Mouse (Mus musculus): ENCODE measurements around the gene Mkln1.

Mkln1 gene

DNA sequence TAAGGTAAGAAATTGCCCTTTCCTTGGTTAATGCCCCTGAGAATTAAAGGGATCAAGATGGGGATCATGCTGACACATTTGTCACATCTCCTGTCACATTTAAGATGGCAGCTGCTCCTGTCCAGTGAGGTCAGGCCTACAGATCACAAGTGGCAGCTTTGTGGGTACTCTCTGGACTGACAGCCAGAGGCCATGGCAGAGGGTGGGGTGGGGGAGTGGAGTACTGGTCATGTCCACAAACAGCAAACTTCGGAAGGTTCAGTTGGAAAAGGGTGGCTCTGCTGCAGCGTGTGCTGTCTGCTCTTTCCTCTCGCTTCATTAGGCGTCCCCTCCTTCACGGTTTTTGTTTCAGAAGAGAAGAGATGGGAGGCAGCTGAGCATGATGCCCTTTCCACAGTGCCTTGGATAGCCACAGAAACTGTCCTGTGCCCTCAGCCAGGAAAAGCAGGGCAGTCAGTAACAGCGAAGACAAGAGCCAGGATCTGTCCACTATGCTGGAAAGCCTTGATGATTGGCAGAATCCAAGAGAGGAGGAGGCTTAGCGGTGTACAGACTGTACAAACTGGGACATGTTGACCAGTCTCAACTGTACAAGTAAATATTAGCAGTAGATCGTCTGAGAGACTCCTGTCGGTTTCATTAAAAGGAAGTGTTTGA, 119.3 kb downstream of the Mkln1 start:
- no peak for DNase-seq (ENCODE audit: low spot score in 2 of 2)

DNA sequence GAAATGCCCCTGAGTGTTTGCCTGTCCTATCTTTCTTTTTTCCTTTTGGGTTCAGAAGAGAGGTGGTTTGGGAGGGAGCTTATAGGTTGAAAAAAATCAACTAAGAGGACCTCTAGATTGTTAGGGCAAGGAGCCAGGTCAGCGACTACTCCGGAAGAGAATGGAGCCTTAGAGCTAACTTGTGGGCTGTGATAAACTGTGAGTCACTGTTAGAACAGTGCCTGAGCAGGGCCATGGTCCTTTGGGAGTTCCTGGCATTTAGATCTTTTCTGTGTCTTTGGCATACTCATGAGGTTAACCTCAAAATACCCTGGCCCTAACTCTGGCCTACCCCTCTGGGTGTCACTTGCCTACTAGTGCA, 119.8 kb downstream of the Mkln1 start:
- no peak for DNase-seq (ENCODE audit: low spot score in 2 of 2)

DNA sequence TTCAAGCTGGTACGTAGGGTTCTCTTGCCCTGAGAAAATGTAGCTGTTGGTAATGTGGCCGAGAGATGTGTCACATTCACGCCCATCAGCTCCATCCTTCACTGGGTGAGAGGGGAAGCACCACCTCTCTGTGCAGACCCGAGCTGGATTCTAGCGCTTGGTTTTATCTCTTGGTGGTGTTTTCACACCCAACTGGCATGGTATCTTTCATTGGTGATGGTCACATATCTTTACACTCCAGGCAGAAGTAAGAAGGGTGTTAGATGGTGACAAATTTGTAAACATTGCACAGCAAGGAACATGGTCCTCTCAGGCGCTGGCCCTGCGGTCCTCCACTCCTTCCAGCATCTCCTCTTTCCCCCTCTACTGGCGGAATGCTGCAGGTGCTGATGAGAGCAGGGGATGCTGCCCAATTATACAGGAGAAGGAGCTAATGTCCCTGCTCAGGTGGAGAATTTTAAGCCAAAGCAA, 120.5 kb downstream of the Mkln1 start:
- no peak for DNase-seq (ENCODE audit: low spot score in 2 of 2)

DNA sequence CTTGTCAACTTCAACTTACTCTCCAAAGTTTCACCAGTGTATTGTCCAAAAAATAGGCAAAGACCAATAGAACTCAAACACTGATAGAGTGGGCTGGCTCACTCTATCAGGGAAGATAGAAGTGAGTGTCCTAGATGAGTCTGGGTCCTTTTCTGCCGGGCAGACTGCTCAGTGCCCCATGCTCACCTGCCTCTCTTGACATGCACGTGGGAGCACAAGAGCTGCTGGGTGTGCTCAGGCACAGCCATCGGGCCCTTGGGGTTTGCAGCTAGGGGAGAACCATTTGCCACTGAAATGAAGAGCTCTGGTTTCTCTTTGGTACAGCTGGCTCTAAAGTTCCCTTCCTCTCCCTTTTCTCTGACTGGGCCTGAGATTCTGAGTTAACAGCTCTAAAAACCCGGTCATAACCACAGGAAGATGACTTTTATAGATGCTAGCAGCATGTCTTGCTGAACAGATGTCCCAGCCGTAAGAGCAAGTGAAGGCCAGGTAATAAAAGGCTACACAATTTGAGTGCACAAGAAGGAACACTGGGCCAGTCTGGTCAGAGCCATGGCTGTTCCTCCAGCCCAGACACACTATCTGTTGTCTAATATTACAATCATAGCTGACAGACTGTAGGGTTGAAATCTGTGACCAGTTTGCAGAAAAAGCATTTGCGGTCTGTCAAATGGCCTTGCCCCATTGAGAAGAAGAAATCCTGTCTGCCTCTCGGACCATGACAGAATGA, 122.1 kb downstream of the Mkln1 start:
- no peak for DNase-seq (ENCODE audit: low spot score in 2 of 2)

DNA sequence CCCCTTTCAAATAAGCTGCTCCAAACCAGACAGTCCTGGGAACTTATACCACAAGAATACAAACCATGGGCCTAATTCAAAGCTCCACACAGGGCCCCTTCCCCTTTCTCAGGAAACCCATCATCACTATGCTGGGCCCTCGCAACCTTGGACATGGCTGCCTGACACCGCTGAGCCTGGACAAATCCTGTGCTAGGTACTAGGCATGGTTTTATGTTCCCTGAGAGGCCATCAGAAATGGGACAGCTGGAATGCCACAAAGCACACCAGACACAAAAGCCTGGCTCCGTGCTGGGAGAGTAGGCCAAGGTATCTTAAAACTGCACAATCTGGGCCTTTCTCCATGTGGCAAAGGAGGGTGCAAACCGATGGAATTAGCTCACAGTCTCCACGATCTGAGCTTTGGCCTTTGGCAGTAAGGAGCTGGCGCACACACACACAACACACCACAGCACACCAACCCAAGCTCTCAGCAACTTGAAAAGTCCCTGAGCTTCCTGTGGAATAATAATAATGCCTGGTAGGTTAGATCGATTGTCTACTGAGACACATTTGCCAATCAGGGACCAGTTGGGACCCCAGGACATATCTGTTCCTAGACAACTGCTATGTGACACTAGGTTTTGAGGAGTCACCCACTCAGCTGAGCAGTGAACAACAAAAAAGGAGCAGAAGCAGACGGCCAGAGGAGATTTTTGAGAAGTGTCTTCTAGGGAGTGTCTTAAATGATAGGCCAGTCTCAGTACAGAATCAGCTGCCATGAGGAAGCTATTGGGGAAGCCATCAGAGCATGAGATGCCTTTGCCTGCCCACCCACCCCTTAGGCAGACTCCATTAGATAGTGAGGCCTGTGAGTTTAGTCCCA, 123.2 kb downstream of the Mkln1 start:
- DNase-seq (ENCODE audit: low spot score in 2 of 2): no peak

DNA sequence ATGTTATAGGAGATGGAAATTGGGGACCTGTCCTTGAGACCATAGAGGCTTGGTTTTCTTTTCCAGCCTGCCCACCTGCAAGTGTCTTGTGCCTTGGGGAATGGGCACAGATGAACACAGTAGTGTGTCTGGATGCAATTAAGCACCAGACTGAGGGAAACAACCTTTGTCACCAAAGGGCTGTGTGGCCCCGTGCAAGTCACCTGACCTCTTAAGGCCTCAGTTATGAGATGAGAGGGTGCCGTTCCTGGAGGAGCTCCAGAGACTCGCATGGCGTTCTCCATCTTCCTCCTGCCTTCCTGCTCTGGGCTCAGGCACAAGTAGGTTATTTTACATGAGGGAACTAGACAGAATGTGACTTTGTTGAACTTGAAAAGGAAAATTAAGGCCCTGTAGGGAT, 123.9 kb downstream of the Mkln1 start:
- DNase-seq (ENCODE audit: low spot score in 2 of 2): no peak

DNA sequence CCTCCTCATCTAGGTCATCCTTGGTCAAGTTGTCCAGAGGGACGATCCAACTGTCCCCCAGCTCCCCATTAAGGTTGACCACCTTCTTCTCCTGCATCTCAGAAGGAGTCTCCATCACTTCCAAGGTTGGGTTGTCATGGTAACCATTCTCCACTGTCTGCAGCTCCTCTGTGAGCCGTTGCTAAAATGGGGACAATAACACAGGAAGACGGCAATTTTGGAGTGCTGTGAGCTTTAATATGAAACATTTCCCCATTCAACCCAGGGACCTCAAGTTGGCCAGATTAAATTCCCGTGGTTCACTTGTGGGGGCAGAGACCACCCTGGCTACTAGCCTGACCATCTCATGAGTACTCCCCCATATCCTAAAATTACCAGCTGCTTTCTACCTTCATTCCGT, 124.5 kb downstream of the Mkln1 start:
- DNase-seq (ENCODE audit: low spot score in 2 of 2): peak in 1 of 2 experiments; percentile 68

DNA sequence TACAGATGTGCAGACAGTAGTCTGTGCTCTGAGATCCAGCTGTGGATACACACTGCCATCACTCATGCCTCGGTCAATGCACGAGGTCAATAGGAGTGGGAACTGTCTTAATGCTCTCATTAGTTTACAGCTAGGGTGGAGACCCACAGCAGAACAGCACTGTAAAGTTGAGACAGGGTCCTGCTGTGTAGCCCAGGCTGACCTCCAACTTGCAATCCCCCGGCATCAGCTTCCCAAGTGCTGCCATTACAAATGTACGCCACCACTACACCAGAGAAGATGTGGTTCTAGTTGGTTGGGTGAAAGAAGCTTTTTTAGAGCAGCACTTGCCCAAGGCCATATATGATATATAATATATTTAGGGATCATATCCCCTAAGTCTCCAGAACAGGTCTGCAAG, 125.1 kb downstream of the Mkln1 start:
- no peak for DNase-seq (ENCODE audit: low spot score in 2 of 2)

DNA sequence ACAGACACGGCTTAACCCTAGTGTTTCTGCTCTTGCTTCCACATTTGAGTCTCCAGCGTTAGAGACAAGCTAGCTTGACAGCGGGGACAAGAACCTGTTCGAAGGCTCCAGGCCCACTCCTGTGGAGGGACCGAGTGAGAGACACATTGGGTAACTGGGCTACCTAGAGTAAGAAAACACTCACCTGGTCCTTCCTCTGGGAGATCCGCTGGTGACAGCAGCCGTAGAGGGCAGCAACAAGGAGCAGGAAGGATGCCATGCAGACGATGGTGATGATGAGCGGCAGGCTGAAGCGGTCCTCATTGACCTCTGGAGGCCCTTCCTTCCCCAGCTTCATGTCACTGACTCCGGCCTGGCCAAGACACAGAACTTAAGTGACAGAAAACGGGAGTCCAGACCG, 125.6 kb downstream of the Mkln1 start:
- no peak for DNase-seq (ENCODE audit: low spot score in 2 of 2)

DNA sequence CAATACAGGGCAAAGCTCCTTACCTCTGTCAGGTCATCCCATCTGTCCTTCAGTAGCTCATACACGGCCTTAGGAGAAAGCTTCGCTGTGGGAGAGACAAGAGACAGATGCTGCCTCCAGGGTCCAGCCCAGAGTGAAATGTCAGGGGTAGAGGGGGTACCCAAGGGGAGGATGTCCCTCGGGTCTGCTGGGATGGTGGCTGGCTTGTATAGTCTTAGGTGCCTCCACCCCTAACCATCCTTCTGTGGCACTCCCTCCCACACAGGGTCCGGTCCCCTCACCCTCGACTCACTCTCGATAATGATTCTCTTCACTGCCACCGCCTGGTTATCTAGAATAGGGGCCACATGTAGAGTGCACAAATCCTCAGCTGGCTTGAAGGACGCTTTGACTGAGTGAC, 126.1 kb downstream of the Mkln1 start:
- DNase-seq (ENCODE audit: low spot score in 2 of 2): no peak

DNA sequence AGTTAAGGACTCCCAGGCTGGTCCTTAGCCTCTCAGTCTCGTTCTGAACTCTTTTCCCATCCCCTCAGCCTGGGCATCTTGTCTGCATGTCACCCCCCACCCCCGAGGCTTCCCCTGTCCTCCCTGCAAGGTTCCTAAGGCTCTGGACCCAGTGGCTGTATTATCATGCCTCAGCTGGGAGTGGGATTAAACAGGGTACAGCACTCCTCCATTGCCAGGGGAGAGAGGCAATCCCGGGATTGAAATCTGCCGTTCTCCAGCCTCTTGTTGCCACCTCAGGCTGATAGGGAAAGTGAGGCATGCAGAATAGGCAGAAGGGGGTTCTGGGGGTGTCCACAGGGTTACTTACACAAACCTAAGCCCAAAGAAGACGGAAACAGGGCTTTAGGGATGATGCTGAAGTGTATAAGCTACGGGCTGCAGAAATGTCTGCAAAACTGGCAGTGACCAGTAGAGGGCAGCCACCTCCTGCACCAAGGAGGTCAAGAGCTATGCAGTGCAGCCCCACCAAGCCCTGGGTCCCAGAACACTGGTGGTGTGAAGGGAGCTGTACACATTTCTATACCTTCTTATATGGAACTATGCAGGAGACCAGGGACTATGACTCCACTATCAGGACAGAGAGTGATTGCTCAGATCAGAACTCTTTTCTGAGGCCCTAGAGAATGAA, 126.8 kb downstream of the Mkln1 start:
- peak in 1 of 2 experiments; percentile 62 for DNase-seq (ENCODE audit: low spot score in 2 of 2)

DNA sequence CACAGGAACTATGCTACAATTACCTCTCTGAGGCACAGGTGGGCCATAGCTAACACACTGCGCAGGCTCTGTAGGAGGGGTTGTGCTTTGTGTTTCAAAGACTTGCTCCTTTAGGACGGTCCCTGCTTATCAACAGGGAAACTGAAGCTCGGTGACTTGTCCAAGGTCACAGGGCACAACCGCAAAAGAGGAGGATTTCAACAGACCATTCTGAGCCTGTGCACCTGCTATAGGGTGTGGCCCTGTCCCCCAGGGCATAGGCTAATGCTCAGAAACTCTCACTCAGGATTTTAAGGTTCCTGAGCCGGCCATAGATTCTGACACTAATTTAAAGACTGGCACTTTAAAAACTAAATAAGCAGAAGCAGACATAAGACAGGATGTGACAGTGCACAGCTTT, 128.4 kb downstream of the Mkln1 start:
- DNase-seq (ENCODE audit: low spot score in 2 of 2): no peak

DNA sequence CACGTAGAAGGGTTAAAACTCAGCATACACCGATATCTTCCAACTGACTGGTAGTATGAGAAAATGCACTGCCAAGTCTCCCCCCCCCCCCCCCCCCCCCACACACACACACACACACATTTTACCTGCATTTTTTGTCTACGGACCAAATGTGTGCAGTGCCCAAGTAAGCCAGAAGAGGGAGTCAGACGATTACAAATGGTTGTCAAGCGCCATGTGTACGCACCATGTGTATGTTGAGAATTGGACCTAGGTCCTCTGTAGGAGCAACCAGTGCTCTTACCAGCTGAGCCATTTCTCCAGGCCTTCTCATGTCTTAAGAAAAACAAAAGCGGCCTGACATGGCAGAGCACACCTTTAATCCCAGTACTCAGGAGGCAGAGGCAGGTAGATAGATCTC, 129.4 kb downstream of the Mkln1 start:
- DNase-seq (ENCODE audit: low spot score in 2 of 2): peak in 1 of 2 experiments; percentile 80

DNA sequence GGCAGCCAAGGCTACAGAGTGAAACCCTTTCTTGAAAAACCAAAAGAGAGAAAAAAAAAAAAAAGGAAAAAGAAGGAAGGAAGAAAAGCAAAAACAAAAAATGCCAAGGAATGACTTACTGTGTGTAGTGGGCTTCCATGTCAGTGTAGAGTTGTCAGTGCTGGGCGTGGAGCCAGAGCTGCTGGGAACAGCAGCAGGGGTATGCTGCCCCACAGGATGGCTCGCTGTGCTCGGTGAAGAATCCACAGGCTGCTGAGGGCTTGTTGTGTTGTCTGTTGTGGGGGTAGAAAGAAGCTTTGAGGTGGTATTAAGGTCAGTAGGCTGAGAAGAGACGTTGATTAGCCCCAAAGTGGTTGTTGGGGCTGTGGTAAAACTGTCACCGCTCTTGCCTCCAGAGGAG, 129.8 kb downstream of the Mkln1 start:
- DNase-seq (ENCODE audit: low spot score in 2 of 2): no peak

DNA sequence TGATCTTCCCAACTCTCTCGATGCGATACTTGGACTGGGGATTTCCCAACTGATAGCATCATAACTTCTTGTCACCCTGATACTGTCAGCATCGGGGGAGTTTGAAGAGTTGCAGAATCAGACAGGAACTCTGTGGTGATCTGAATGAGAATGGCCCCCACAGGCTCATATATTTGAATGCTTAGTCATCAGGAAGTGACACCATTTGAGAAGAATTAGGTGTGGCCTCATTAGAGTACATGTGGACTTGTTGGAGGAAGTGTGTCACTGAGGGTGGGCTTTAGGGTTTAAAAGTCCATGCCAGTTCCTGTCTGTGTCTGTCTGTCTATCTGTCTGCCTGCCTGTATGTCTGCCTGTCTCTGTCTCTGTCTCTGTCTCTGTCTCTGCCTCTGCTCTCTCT, 133.3 kb downstream of the Mkln1 start:
- DNase-seq (ENCODE audit: low spot score in 2 of 2): no peak

DNA sequence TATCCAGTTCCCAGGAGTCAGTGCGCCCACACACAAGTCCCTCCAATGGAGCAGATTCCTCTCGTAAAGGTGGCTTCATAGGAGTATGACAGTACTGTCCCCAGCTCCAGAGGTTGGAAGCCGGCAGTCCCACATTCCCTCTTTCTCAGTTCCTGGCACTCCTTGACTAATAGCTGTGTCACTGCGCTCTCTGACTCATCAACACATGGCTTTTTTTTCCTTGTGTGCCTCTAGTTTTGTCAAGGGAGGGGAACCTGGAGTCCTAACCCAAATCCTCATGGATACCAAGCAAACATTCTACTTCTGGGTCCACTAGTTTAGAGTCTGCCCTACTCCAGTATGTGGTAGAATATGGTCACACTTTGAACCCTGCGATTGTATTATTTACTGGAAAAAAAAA, 136.2 kb downstream of the Mkln1 start:
- DNase-seq (ENCODE audit: low spot score in 2 of 2): no peak

DNA sequence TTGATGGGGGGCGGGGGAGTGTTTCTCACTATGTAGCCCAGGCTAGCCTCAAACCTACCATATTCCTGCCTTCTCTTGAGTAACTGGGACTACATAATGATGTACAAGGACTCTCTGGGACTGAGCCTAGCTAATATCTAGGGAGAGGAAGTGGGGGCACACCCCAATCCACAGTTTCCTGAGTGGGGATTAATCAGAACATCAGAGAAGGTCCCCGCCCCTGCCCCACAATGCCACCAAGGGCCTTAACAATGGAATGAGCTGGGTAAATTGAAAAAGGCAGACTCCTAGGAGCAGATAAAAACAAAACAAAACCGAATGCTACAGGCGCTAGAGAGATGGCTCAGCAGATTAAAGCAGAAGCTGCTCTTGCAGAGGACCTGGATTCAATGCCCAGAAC, 138.7 kb downstream of the Mkln1 start:
- DNase-seq (ENCODE audit: low spot score in 2 of 2): no peak

DNA sequence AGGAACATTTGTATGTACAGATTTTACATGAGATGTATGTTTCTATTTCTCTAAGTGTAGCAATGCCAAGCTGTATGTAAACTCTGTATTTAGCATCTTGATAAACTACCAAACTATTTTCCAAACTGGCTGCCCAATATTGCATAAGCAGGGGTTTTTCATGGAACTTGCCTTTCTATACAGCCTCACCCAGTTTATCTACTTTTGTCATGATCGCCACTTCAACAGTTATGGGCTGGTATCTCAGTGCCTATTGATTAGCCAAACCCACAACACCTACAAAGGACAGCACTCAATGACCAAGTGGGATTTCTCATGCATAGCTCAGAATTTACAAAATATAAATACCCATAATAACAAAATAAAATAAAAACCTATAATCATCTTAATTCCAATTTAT, 139.6 kb downstream of the Mkln1 start:
- no peak for DNase-seq (ENCODE audit: low spot score in 2 of 2)

DNA sequence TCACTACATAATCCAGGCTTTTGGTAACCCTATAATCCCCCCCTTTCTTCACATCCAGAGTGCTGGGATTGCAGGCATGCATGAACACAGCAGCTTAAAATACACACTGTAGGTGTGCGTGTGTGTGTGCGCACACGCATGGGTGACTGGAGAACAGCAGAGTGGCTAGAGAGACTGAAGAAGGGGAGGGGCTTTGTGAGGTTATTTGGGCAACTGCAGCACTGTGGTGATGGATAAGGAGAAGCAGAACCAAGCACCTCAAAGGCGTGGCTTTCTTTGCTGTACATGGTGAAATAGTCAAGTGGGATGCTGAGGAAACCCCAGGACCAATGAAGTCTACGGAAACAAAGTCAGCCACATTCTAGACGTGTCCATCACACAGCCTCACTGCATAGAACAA, 141.5 kb downstream of the Mkln1 start:
- no peak for DNase-seq (ENCODE audit: low spot score in 2 of 2)

DNA sequence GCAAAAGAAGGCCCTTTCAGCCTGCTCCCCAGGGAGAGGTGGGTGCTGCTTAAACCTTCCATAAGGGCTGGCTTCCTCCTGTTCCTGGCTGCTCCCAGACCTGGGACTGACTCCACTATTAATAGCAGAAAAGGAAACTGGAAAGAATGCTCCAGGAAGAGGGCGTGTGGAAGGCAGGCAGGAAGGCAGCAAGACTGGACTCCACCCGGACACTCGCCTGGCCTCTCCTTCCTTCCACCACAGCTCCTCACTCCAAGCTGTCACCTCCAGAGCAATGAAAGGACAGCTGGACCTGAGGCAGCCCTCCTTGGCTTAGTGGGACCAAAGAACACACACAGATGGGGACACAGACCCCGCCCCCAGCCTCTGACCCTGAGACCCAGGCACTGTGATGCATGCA, 145.8 kb downstream of the Mkln1 start:
- DNase-seq (ENCODE audit: low spot score in 2 of 2): no peak

DNA sequence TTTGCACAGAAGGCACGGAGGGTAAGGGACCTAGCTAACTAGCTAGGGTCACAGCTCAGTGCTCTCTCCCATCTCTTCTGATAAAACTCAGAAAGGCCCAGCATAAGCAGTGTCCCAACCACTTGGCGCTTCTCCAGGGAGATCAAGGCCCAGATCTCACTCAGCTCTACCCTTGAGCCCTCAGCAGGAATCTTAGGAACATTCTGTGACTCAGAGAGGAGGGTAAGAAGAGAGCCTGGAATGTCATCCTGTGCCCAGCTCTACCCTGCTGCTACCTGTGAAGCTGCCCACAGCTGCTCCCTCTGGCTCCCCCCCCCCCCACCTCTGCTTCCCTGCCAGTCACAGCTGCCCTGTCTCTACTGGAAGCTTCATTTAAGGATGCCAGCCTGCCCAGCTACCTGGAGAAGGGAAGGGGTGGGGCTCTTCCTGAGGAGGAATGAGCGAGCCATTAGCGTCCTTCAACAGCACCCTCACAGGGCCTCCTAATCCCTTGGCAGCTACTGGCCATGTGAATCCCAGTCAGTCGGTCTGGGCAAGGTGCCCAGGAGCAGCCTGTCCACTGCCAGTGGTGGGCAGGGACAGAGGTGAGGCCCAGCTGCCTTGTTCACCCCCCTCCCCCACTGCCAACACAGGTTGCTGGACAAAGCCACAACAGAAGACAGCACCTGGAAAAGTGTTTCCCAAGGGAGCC, 151.0 kb downstream of the Mkln1 start:
- DNase-seq (ENCODE audit: low spot score in 2 of 2): no peak
